Mouse (Mus musculus) hindbrain, postnatal 0 days (tissue): ENCODE data around the gene Triap1. TPM values are rescaled to one million over a fixed set of nuclear protein-coding genes. Genes with fewer than 3 reads are reported as not detected.
A peak's percentile ranks its signal among the peaks of the same experiment; 100 is the strongest.
"Not testable (repeated sequence)": the region's sequence is repeated elsewhere in the genome, so short reads cannot be mapped to it uniquely, and the experiment has no call there.

Source experiments
- ATAC-seq: fragments of 200-750 bp; cut with Nextera tagmentation; 2 replicates; pipeline ENCODE4 v1.8.0; 2017; ENCODE audit warnings: mild to moderate bottlenecking, moderate TSS enrichment, moderate library complexity
- DNase-seq: peaks from one replicate; pipeline ENCODE4 v3.0.0-alpha.2; 2015; ENCODE audit warnings: low spot score
- H3K27ac ChIP-seq: fragments of 300-500 bp; sonication (generic); 2 replicates; pipeline ENCODE4 v1.5.1; 2014; ENCODE audit warnings: mild to moderate bottlenecking
- H3K27me3 ChIP-seq: fragments of 300-500 bp; sonication (generic); 2 replicates; pipeline ENCODE4 v1.6.1; 2014; ENCODE audit warnings: low read length, mixed read lengths; ENCODE audit not compliant: insufficient read depth
- H3K36me3 ChIP-seq: fragments of 300-500 bp; sonication (generic); 2 replicates; pipeline ENCODE4 v1.6.1; 2014; ENCODE audit warnings: low read length, mixed read lengths; ENCODE audit not compliant: insufficient read depth
- H3K4me1 ChIP-seq: fragments of 300-500 bp; sonication (generic); 2 replicates; pipeline ENCODE4 v1.6.1; 2014; ENCODE audit warnings: antibody characterized with exemption, low read length, mixed read lengths; ENCODE audit not compliant: insufficient read depth
- H3K4me2 ChIP-seq: fragments of 300-500 bp; sonication (generic); 2 replicates; pipeline ENCODE4 v1.6.1; 2014; ENCODE audit warnings: low read depth, mild to moderate bottlenecking, low read length, moderate library complexity, mixed read lengths
- H3K4me3 ChIP-seq: fragments of 300-500 bp; sonication (generic); 2 replicates; pipeline ENCODE4 v1.5.1; 2014; ENCODE audit warnings: low read length
- H3K9ac ChIP-seq: fragments of 300-500 bp; sonication (generic); replicated peaks from 2 replicates; pipeline ENCODE4 v1.6.1; 2014; ENCODE audit warnings: mild to moderate bottlenecking, low read length, moderate library complexity, mixed read lengths
- H3K9me3 ChIP-seq: fragments of 300-500 bp; sonication (generic); 2 replicates; pipeline ENCODE4 v1.6.1; 2016; ENCODE audit warnings: low read length, mixed read lengths
- CTCF ChIP-seq: IDR thresholded peaks from 2 replicates; pipeline ENCODE4 v1.5.1; 2016; ENCODE audit warnings: antibody characterized with exemption, control low read depth, low read depth
- WGBS: fragments of 180-500 bp; shearing (Covaris S2); extraction: QIAGEN DNeasy Blood & Tissue Kit; methylation state at CpG from one replicate; pipeline ENCODE4 v1.1.7; 2014; 5-methylcytosine and 5-hydroxymethylcytosine counted together
- polyA plus RNA-seq: library from polyadenylated mRNA; unstranded; fragments of >200 nt; fragmentation: Nextera tagmentation; extraction: Ambion mirVana; gene quantifications from 2 replicates; pipeline ENCODE4 v1.2.1, GENCODE M21; 2015
- total RNA-seq: library from RNA; depleted of rRNA; stranded (reverse); fragments of >200 nt; gene quantifications from 2 replicates; pipeline ENCODE4 v1.2.3, GENCODE M21; 2014; rRNA removed

Gene Triap1
- total and polyA plus RNA-seq, 2 experiments from 2014 or later: 12.4 to 59.2 TPM

- H3K9ac ChIP-seq: peak overlapping the region; percentile 40
- WGBS: 7% methylated on average over 26 of the region's 26 CpGs
- peak overlapping the region; percentile 60 for H3K4me2 ChIP-seq
- no peaks in the 10 kb centered on the region for H3K9me3 ChIP-seq
- peak overlapping the region; percentile 28 for H3K4me3 ChIP-seq
- H3K4me1 ChIP-seq: no peaks in the 10 kb centered on the region
- DNase-seq (peak; percentile 62), ATAC-seq (peak; percentile 51; the same call in 1 of the 2 replicates)
- no peaks in the 10 kb centered on the region for H3K36me3 ChIP-seq
- peak overlapping the region; percentile 32; the same call in 1 of the 2 replicates for H3K27ac ChIP-seq
- H3K27me3 ChIP-seq: no peaks in the 10 kb centered on the region
- no peak for TF ChIP-seq CTCF
Measured at GRCm38 (mm10) chr5:115373441-115374203, 32.6 kb downstream of the Triap1 start.

- WGBS: 11% methylated on average over 11 of the region's 11 CpGs
- Histone ChIP-seq H3K9ac (peak overlapping the region; percentile 40), H3K9me3 (no peaks in the 10 kb centered on the region), H3K36me3 (no peaks in the 10 kb centered on the region), H3K4me1 (no peaks in the 10 kb centered on the region), H3K4me3 (peak overlapping the region; percentile 28), H3K4me2 (peak overlapping the region; percentile 60), H3K27ac (peak overlapping the region; percentile 32; the same call in 1 of the 2 replicates), H3K27me3 (no peaks in the 10 kb centered on the region)
- TF ChIP-seq CTCF: no peak
- ATAC-seq: no peak
- no peak for DNase-seq
Measured at GRCm38 (mm10) chr5:115374204-115374820, 33.3 kb downstream of the Triap1 start.

- Histone ChIP-seq H3K9me3 (no peaks in the 10 kb centered on the region), H3K4me1 (no peaks in the 10 kb centered on the region), H3K4me3 (no peak overlapping the region), H3K27me3 (no peaks in the 10 kb centered on the region), H3K9ac (no peak overlapping the region), H3K36me3 (no peaks in the 10 kb centered on the region), H3K27ac (no peak overlapping the region), H3K4me2 (no peak overlapping the region)
- DNase-seq (no peak), ATAC-seq (no peak)
- TF ChIP-seq CTCF: peak; percentile 21
- WGBS: 84% methylated on average over 2 of the region's 2 CpGs
Measured at GRCm38 (mm10) chr5:115375436-115375835, 34.4 kb downstream of the Triap1 start.

- WGBS: 87% methylated on average over 2 of the region's 2 CpGs
- H3K36me3 ChIP-seq, DNase-seq, H3K27ac ChIP-seq, H3K9me3 ChIP-seq, H3K27me3 ChIP-seq, ATAC-seq, H3K4me2 ChIP-seq, H3K9ac ChIP-seq, H3K4me1 ChIP-seq, H3K4me3 ChIP-seq: not testable (repeated sequence)
Measured at GRCm38 (mm10) chr5:115378882-115379281, 37.9 kb downstream of the Triap1 start.

- WGBS: 30% methylated on average over 9 of the region's 9 CpGs
- Histone ChIP-seq H3K27ac (no peak overlapping the region), H3K9me3 (no peaks in the 10 kb centered on the region), H3K4me3 (no peak overlapping the region), H3K36me3 (no peaks in the 10 kb centered on the region), H3K4me2 (no peak overlapping the region), H3K9ac (no peak overlapping the region), H3K4me1 (no peaks in the 10 kb centered on the region), H3K27me3 (no peaks in the 10 kb centered on the region)
- ATAC-seq (no peak), DNase-seq (no peak)
- no peak for TF ChIP-seq CTCF
Measured at GRCm38 (mm10) chr5:115391935-115392334, 50.9 kb downstream of the Triap1 start.

GRCm38 (mm10) chr5:115392969-115393368 lies 51.9 kb downstream of the Triap1 start:
- Histone ChIP-seq H3K27me3 (no peaks in the 10 kb centered on the region), H3K9ac (no peak overlapping the region), H3K27ac (no peak overlapping the region), H3K9me3 (no peaks in the 10 kb centered on the region), H3K36me3 (no peaks in the 10 kb centered on the region), H3K4me1 (no peaks in the 10 kb centered on the region), H3K4me2 (no peak overlapping the region), H3K4me3 (no peak overlapping the region)
- no peak for ATAC-seq
- WGBS: 93% methylated on average over 1 of the region's 1 CpGs
- no peak for TF ChIP-seq CTCF
- no peak for DNase-seq

Other genes with a start within 250 kb of the Triap1 start
- gene Gm10401, start 242.9 kb upstream of the Triap1 start, total RNA-seq: not detected in 2 replicates
- gene Gm10401, start 242.9 kb upstream of the Triap1 start, polyA plus RNA-seq: 38.5 and 39.3 TPM in 2 replicates
- gene Acads, start 221.9 kb upstream of the Triap1 start, total RNA-seq: 30.3 and 32.5 TPM in 2 replicates
- 22.1 and 25.3 TPM in 2 replicates for gene Acads, start 221.9 kb upstream of the Triap1 start, polyA plus RNA-seq
- gene Unc119b, start 206.2 kb upstream of the Triap1 start, total RNA-seq: 27.0 and 32.1 TPM in 2 replicates
- 22.5 and 23.4 TPM in 2 replicates for gene Unc119b, start 206.2 kb upstream of the Triap1 start, polyA plus RNA-seq
- 65.5 and 80.9 TPM in 2 replicates for gene Mlec, start 183.0 kb upstream of the Triap1 start, total RNA-seq
- 15.5 and 20.6 TPM in 2 replicates for gene Mlec, start 183.0 kb upstream of the Triap1 start, polyA plus RNA-seq
- gene Cabp1, start 146.8 kb upstream of the Triap1 start, total RNA-seq: 21.4 and 34.6 TPM in 2 replicates
- 20.9 and 23.6 TPM in 2 replicates for gene Cabp1, start 146.8 kb upstream of the Triap1 start, polyA plus RNA-seq
- gene Pop5, start 105.4 kb upstream of the Triap1 start, total RNA-seq: 28.8 and 55.6 TPM in 2 replicates
- gene Pop5, start 105.4 kb upstream of the Triap1 start, polyA plus RNA-seq: 99.1 and 99.3 TPM in 2 replicates
- gene Rnf10, start 68.3 kb upstream of the Triap1 start, total RNA-seq: 108 and 112 TPM in 2 replicates
- gene Rnf10, start 68.3 kb upstream of the Triap1 start, polyA plus RNA-seq: 141 and 145 TPM in 2 replicates
- gene Coq5, start 61.6 kb upstream of the Triap1 start, total RNA-seq: 30.5 and 31.4 TPM in 2 replicates
- 47.1 and 47.5 TPM in 2 replicates for gene Coq5, start 61.6 kb upstream of the Triap1 start, polyA plus RNA-seq
- gene Dynll1, start 40.2 kb upstream of the Triap1 start, total RNA-seq: 184 and 239 TPM in 2 replicates
- 1,016 and 1,030 TPM in 2 replicates for gene Dynll1, start 40.2 kb upstream of the Triap1 start, polyA plus RNA-seq
- 42.5 and 47.5 TPM in 2 replicates for gene Srsf9, start 14.0 kb upstream of the Triap1 start, total RNA-seq
- gene Srsf9, start 14.0 kb upstream of the Triap1 start, polyA plus RNA-seq: 119 and 127 TPM in 2 replicates
- gene Gatc, start within 50 bp of the Triap1 start, total RNA-seq: 22.4 and 25.1 TPM in 2 replicates
- gene Gatc, start within 50 bp of the Triap1 start, polyA plus RNA-seq: 27.5 and 32.1 TPM in 2 replicates
- 1,147 and 1,391 TPM in 2 replicates for gene Cox6a1, start 7.8 kb downstream of the Triap1 start, total RNA-seq
- gene Cox6a1, start 7.8 kb downstream of the Triap1 start, polyA plus RNA-seq: 1,694 and 1,700 TPM in 2 replicates
- 75.9 and 88.1 TPM in 2 replicates for gene Msi1, start 88.4 kb downstream of the Triap1 start, total RNA-seq
- gene Msi1, start 88.4 kb downstream of the Triap1 start, polyA plus RNA-seq: 45.1 and 46.2 TPM in 2 replicates
- gene Pla2g1b, start 125.0 kb downstream of the Triap1 start, total RNA-seq: not detected in 2 replicates
- gene Pla2g1b, start 125.0 kb downstream of the Triap1 start, polyA plus RNA-seq: not detected in 2 replicates
- 25.8 and 33.7 TPM in 2 replicates for gene Sirt4, start 143.5 kb downstream of the Triap1 start, total RNA-seq
- gene Sirt4, start 143.5 kb downstream of the Triap1 start, polyA plus RNA-seq: 20.2 and 21.8 TPM in 2 replicates
- 40.6 and 41.0 TPM in 2 replicates for gene Pxn, start 165.5 kb downstream of the Triap1 start, total RNA-seq
- gene Pxn, start 165.5 kb downstream of the Triap1 start, polyA plus RNA-seq: 16.8 and 18.0 TPM in 2 replicates
- gene Rplp0, start 218.2 kb downstream of the Triap1 start, total RNA-seq: 1,557 and 1,861 TPM in 2 replicates
- 786 and 796 TPM in 2 replicates for gene Rplp0, start 218.2 kb downstream of the Triap1 start, polyA plus RNA-seq
- gene Gcn1l1, start 224.0 kb downstream of the Triap1 start, total RNA-seq: 73.4 and 81.7 TPM in 2 replicates
- gene Gcn1l1, start 224.0 kb downstream of the Triap1 start, polyA plus RNA-seq: 22.8 and 24.3 TPM in 2 replicates